In the genomic region with DNA sequence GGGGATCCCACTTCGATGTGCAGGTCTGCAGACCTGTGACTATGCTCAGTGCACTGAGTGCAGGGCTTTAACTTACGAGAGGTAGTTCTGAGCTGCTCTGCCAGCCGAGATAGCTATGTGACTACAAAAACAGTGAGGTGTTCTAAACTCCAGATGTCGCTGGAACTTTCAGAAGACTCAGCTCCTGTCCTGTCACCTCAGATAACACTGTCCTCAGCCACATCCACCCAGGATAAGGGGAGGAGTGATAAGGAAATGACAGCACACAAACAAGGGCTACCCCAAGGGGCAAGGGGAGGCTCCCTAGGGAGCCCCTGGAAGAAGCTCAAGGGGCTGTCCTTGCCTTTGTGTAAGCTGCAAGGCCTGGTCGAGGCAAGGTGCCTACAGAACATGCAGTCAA, we compare ENCODE assay signal across 27 mouse cellular contexts. TPM values are rescaled to one million over a fixed set of nuclear protein-coding genes. Genes with fewer than 3 reads are reported as not detected.
DNase-seq lines count a peak whose midpoint lies in the region; ATAC-seq and TF ChIP-seq lines count a peak whose summit lies in the region.
"Had no signal": no experiment of that assay in that cellular context is flagged by ENCODE, and none has a peak within 500 bp of the region (broad histone marks: within the 10 kb centered on the region; RNA-seq: fewer than 3 reads in every experiment).

No protein-coding gene starts in this region.

- H3K4me2 ChIP-seq in liver, embryonic 15.5 days = peak overlapping the region; percentile 13
- H3K4me2 ChIP-seq in midbrain, embryonic 14.5 days (ENCODE audit: low read length) = no peak overlapping the region
- H3K4me2 ChIP-seq in kidney, embryonic 15.5 days = no peak overlapping the region
- no peak overlapping the region for H3K4me2 ChIP-seq in forebrain, embryonic 11.5 days (ENCODE audit: low read depth, low read length, severe bottlenecking)
- H3K4me2 ChIP-seq: hindbrain, embryonic 13.5 days; limb, embryonic 12.5 days had no signal

- ATAC-seq in liver, embryonic 15.5 days (ENCODE audit: insufficient read depth) = peak; percentile 87
- no peak for ATAC-seq in midbrain, embryonic 14.5 days (ENCODE audit: low FRiP score, low TSS enrichment)
- no peak for ATAC-seq in kidney, embryonic 15.5 days (replicated peaks; ENCODE audit: low FRiP score)
- ATAC-seq in forebrain, embryonic 11.5 days (replicated peaks; ENCODE audit: low FRiP score) = no peak
- ATAC-seq: activated CD4-positive, CD25-positive, alpha-beta regulatory T cell, adult 4 months; CD4-positive, CD25-positive, alpha-beta regulatory T cell, adult 4 months; forebrain, embryonic 14.5 days; intestine, embryonic 16.5 days; lung, postnatal 0 days; midbrain, embryonic 16.5 days had no signal

- TF ChIP-seq RAD21 in MEL (IDR thresholded peaks at IDR 0.05; ENCODE audit: low read depth, low read length) = no peak

- DNase-seq in MEL (ENCODE audit: low read depth, low spot score) (peak; percentile 80), liver (peak; percentile 49)
- DNase-seq in c-Kit-positive CD71-positive TER-119-negative erythroid progenitor cells, embryonic 14.5 days (ENCODE audit: low read depth) = peak; percentile 66
- DNase-seq in midbrain, embryonic 14.5 days = no peak
- DNase-seq in left cerebral cortex, adult 18-20 months (ENCODE audit: low spot score in 2 of 2) = no peak
- DNase-seq in forebrain, embryonic 11.5 days (ENCODE audit: low spot score) = no peak
- DNase-seq: adrenal gland, adult 8-10 months; cerebellum, adult 11-12 months; cerebellum, adult 9-11 months; gastrocnemius, postnatal 36 days; heart, postnatal 4 days; kidney, adult 8-10 months; kidney, postnatal 10 days; layer of hippocampus, adult 9-11 months; lung, adult 18-20 months; lung, postnatal 4 days; right cerebral cortex, adult 18-20 months had no signal

- peaks cover 11 to 16% of the 10 kb centered on the region in 2 experiments for H3K4me1 ChIP-seq in MEL (ENCODE audit: control insufficient read depth in 1 of 2, insufficient read depth in 2 of 2, low read length in 2 of 2)
- H3K4me1 ChIP-seq in liver, embryonic 15.5 days (replicated peaks) = peaks cover 18% of the 10 kb centered on the region
- H3K4me1 ChIP-seq in midbrain, embryonic 14.5 days (ENCODE audit: control insufficient read depth, insufficient read depth, low read length) = no peaks in the 10 kb centered on the region
- no peaks in the 10 kb centered on the region for H3K4me1 ChIP-seq in kidney, embryonic 15.5 days
- no peaks in the 10 kb centered on the region for H3K4me1 ChIP-seq in forebrain, embryonic 11.5 days (replicated peaks; ENCODE audit: control insufficient read depth, insufficient read depth, low read length)
- H3K4me1 ChIP-seq: hindbrain, embryonic 13.5 days; limb, embryonic 12.5 days had no signal

- H3K9ac ChIP-seq in MEL (ENCODE audit: control insufficient read depth, low read depth, low read length, poor library complexity, severe bottlenecking) = peak overlapping the region; percentile 41
- peak overlapping the region; percentile 12; the same call in 1 of the 2 replicates for H3K9ac ChIP-seq in liver, embryonic 15.5 days
- H3K9ac ChIP-seq in midbrain, embryonic 14.5 days (replicated peaks; ENCODE audit: low read length) = no peak overlapping the region
- no peak overlapping the region for H3K9ac ChIP-seq in kidney, embryonic 15.5 days
- no peak overlapping the region for H3K9ac ChIP-seq in forebrain, embryonic 11.5 days (ENCODE audit: low read length)
- H3K9ac ChIP-seq: hindbrain, embryonic 13.5 days; limb, embryonic 12.5 days had no signal

- H3K27ac ChIP-seq in MEL (ENCODE audit: control insufficient read depth, low read depth, low read length) = peak overlapping the region; percentile 75
- H3K27ac ChIP-seq in liver, embryonic 15.5 days (replicated peaks) = peak overlapping the region; percentile 55
- no peak overlapping the region for H3K27ac ChIP-seq in midbrain, embryonic 14.5 days (replicated peaks; ENCODE audit: low read depth, low read length)
- no peak overlapping the region for H3K27ac ChIP-seq in kidney, embryonic 15.5 days
- no peak overlapping the region for H3K27ac ChIP-seq in forebrain, embryonic 11.5 days (ENCODE audit: low read depth, low read length)
- H3K27ac ChIP-seq: hindbrain, embryonic 13.5 days; limb, embryonic 12.5 days had no signal

- no peaks in the 10 kb centered on the region for H3K9me3 ChIP-seq in MEL (replicated peaks; ENCODE audit: insufficient read depth, low read length)
- H3K9me3 ChIP-seq in liver, embryonic 15.5 days (replicated peaks) = no peaks in the 10 kb centered on the region
- no peaks in the 10 kb centered on the region for H3K9me3 ChIP-seq in midbrain, embryonic 14.5 days (ENCODE audit: control insufficient read depth, low read length)
- H3K9me3 ChIP-seq in kidney, embryonic 15.5 days (replicated peaks) = no peaks in the 10 kb centered on the region
- no peaks in the 10 kb centered on the region for H3K9me3 ChIP-seq in forebrain, embryonic 11.5 days (ENCODE audit: control insufficient read depth, low read length)
- H3K9me3 ChIP-seq: hindbrain, embryonic 13.5 days; limb, embryonic 12.5 days had no signal

- TF ChIP-seq EP300 in MEL (IDR thresholded peaks at IDR 0.05; ENCODE audit: low read depth in 1 of 2, low read length in 2 of 2) = peak; percentile 84 to 87

- no peak for TF ChIP-seq POLR2A in MEL (IDR thresholded peaks at IDR 0.05; ENCODE audit: control insufficient read depth in 1 of 2, insufficient read depth in 1 of 2, low read depth in 1 of 2, low read length in 2 of 2, poor library complexity in 1 of 2)

- no peaks in the 10 kb centered on the region for H3K79me2 ChIP-seq in MEL (ENCODE audit: control insufficient read depth, insufficient read depth, low read length, poor library complexity)

- peaks cover 0 to 17% of the 10 kb centered on the region in 2 experiments; a peak in 2 of 4 replicates for H3K36me3 ChIP-seq in MEL (ENCODE audit: control insufficient read depth in 1 of 2, insufficient read depth in 2 of 2, low read length in 2 of 2)
- H3K36me3 ChIP-seq in liver, embryonic 15.5 days (replicated peaks) = peaks cover 60% of the 10 kb centered on the region
- H3K36me3 ChIP-seq in midbrain, embryonic 14.5 days (ENCODE audit: control insufficient read depth, insufficient read depth, low read length) = peaks cover 20% of the 10 kb centered on the region
- peaks cover 93% of the 10 kb centered on the region for H3K36me3 ChIP-seq in kidney, embryonic 15.5 days
- no peaks in the 10 kb centered on the region; the same call in 1 of the 2 replicates for H3K36me3 ChIP-seq in forebrain, embryonic 11.5 days (ENCODE audit: control insufficient read depth, insufficient read depth, low read length)

- peak overlapping the region in 1 of 2 experiments; percentile 19; a peak in 1 of 4 replicates for H3K4me3 ChIP-seq in MEL (ENCODE audit: control insufficient read depth in 1 of 2, insufficient read depth in 1 of 2, low read depth in 2 of 2, low read length in 2 of 2)
- no peak overlapping the region for H3K4me3 ChIP-seq in liver, embryonic 15.5 days (replicated peaks)
- no peak overlapping the region for H3K4me3 ChIP-seq in midbrain, embryonic 14.5 days (replicated peaks; ENCODE audit: low read depth, low read length)
- H3K4me3 ChIP-seq in kidney, embryonic 15.5 days (replicated peaks) = no peak overlapping the region
- no peak overlapping the region for H3K4me3 ChIP-seq in forebrain, embryonic 11.5 days (ENCODE audit: low read depth, low read length)
- H3K4me3 ChIP-seq: hindbrain, embryonic 13.5 days; limb, embryonic 12.5 days had no signal

- no peaks in the 10 kb centered on the region for H3K27me3 ChIP-seq in MEL (ENCODE audit: control insufficient read depth in 1 of 2, insufficient read depth in 2 of 2, low read length in 2 of 2)
- H3K27me3 ChIP-seq in liver, embryonic 15.5 days = no peaks in the 10 kb centered on the region
- no peaks in the 10 kb centered on the region for H3K27me3 ChIP-seq in midbrain, embryonic 14.5 days (ENCODE audit: control insufficient read depth, insufficient read depth, low read length)
- H3K27me3 ChIP-seq in kidney, embryonic 15.5 days = no peaks in the 10 kb centered on the region
- H3K27me3 ChIP-seq in forebrain, embryonic 11.5 days (ENCODE audit: control insufficient read depth, insufficient read depth, low read length) = no peaks in the 10 kb centered on the region
- H3K27me3 ChIP-seq: hindbrain, embryonic 13.5 days; limb, embryonic 12.5 days had no signal

- WGBS in liver, embryonic 15.5 days (ENCODE audit: insufficient replicate concordance) = 19% methylated on average over 5 of the region's 5 CpGs
- WGBS in midbrain, embryonic 14.5 days = 90% methylated on average over 5 of the region's 5 CpGs
- WGBS in kidney, embryonic 15.5 days = 84% methylated on average over 5 of the region's 5 CpGs
- 86% methylated on average over 5 of the region's 5 CpGs for WGBS in forebrain, embryonic 11.5 days

- peak in 1 of 3 experiments; percentile 42; a peak in 3 of 6 replicates for TF ChIP-seq CTCF in MEL (IDR thresholded peaks at IDR 0.05 in 2 of 3, conservative IDR thresholded peaks at IDR 0.05 in 1 of 3; ENCODE audit: control insufficient read depth in 1 of 3, insufficient read depth in 1 of 3, low read depth in 2 of 3, low read length in 3 of 3, poor library complexity in 1 of 3, severe bottlenecking in 1 of 3)

TF ChIP-seq in MEL, 35 proteins besides CTCF, POLR2A, EP300 and RAD21 (continues in another document):
- TF ChIP-seq TBP (IDR thresholded peaks at IDR 0.05; ENCODE audit: low read depth, low read length) = no peak
- TF ChIP-seq CHD2 (IDR thresholded peaks at IDR 0.05; ENCODE audit: low read length) = no peak
- peak; percentile 85 for TF ChIP-seq TCF12 (IDR thresholded peaks at IDR 0.05; ENCODE audit: low read depth, low read length)
- no peak for TF ChIP-seq ELF1 (IDR thresholded peaks at IDR 0.05; ENCODE audit: low read depth, low read length)
- peak; percentile 68 for TF ChIP-seq TAL1 (IDR thresholded peaks at IDR 0.05; ENCODE audit: low read length)
- TF ChIP-seq MYC (IDR thresholded peaks at IDR 0.05; ENCODE audit: low read depth, low read length) = no peak
- no peak for TF ChIP-seq GABPA (IDR thresholded peaks at IDR 0.05; ENCODE audit: low read depth, low read length)
- TF ChIP-seq ZNF384 (IDR thresholded peaks at IDR 0.05; ENCODE audit: low read depth, low read length) = no peak
- TF ChIP-seq MXI1 (IDR thresholded peaks at IDR 0.05; ENCODE audit: low read depth, low read length) = peak; percentile 67; the same call in 1 of the 2 replicates
- TF ChIP-seq ETS1 (IDR thresholded peaks at IDR 0.05; ENCODE audit: low read depth, low read length) = peak; percentile 84

RNA-seq across cellular contexts. Expression of gene Ppp6r3, which starts 14.0 kb away (rescaled TPM):
- total RNA-seq in MEL (2012; rRNA removed) = 49.4 and 55.5 TPM in 2 replicates
- 100 to 1,000 TPM in 1 of 2 experiments, 10 to 100 TPM in 1; 70.0 to 135 TPM for polyA plus RNA-seq in MEL (2012; ENCODE audit: insufficient read depth in 1 of 2, insufficient read length in 2 of 2, low read depth in 1 of 2, low replicate concordance in 2 of 2, missing spikeins in 1 of 2)
- 22.4 and 24.6 TPM in 2 replicates for polyA plus RNA-seq in liver, embryonic 15.5 days (2015; fragmentation: Nextera tagmentation; extraction: Ambion mirVana)
- polyA plus RNA-seq in midbrain, embryonic 14.5 days (2014; fragmentation: Nextera tagmentation; extraction: Ambion mirVana) = 56.9 and 74.1 TPM in 2 replicates
- total RNA-seq in left cerebral cortex, adult 18-20 months (2021) = 10 to 100 TPM; 75.9 to 80.3 TPM
- polyA plus RNA-seq in kidney, embryonic 15.5 days (2015; fragmentation: Nextera tagmentation; extraction: Ambion mirVana) = 62.1 and 66.9 TPM in 2 replicates
- polyA plus RNA-seq in forebrain, embryonic 11.5 days (2014; fragmentation: Nextera tagmentation; extraction: Ambion mirVana) = 92.3 and 94.1 TPM in 2 replicates

Comparison
In these comparisons a context has a peak if more than half of its experiments do, and no peak if none do; other contexts are left out.
1. DNase-seq: peak in MEL (single experiment), c-Kit-positive CD71-positive TER-119-negative erythroid progenitor cells, embryonic 14.5 days (single experiment) and liver (single experiment); none in midbrain, embryonic 14.5 days (single experiment), left cerebral cortex, adult 18-20 months (0 of 2) and forebrain, embryonic 11.5 days (single experiment).
2. H3K27ac ChIP-seq: peak in MEL (single experiment) and liver, embryonic 15.5 days (single experiment); none in midbrain, embryonic 14.5 days (single experiment), kidney, embryonic 15.5 days (single experiment) and forebrain, embryonic 11.5 days (single experiment).
3. H3K9ac ChIP-seq: peak in MEL (single experiment) and liver, embryonic 15.5 days (single experiment); none in midbrain, embryonic 14.5 days (single experiment), kidney, embryonic 15.5 days (single experiment) and forebrain, embryonic 11.5 days (single experiment).